Mouse (Mus musculus): ENCODE results near the gene Gm49380.

DNA sequence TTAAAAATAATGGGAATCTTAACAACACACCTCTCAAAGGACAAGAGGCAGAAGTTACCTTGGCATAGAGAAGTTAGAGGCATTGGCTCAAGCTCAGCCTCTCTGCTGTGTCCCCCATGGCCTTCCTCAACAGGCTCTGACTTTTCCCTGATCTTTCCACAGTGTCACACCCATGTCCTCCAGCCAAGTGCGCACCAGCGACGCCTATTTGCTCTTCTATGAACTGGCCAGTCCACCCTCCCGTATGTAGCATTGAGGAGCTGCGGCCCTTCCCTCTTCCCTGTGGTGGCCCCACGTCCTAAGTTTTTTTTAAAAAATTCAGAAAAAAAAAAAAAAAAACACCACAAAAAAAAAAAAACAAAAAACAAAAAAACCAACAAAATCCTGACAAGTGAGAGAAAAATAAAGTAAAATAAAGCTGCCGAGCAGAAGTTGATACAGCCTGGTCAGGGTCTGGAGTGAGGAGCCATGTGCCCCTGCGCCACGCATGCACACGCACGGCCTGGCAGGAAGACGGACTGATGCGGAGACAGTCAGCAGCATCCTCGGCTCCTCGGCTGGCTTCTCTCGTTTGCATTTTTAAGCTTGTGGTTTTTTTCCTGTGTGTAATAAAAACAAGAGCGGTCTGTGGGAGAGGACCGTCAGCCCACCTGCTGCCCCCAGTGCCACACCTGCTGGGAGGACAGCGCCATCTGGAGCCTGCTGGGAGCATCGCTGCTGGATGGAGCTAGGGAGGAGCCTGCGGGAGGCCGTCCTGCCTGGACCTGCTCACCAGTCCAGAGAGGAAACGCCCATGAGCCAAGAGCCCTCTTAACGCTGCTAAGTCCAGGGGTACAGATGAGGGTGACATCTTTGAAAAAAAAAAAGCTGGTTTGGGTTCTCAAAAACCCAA lies 19.4 kb downstream of the Gm49380 start:
- TF ChIP-seq CTCF (IDR thresholded peaks at IDR 0.05; ENCODE audit: control insufficient read depth, insufficient read depth, insufficient replicate concordance, low read depth, low read length) (peak; percentile 85), POLR2A (IDR thresholded peaks at IDR 0.05; ENCODE audit: control insufficient read depth, low read depth, low read length) (no peak; the same call in 1 of the 2 replicates)

All from testis, adult 2 months (tissue).